Mouse (Mus musculus): Measurements from ENCODE around the gene Ccn2. TPM values are rescaled to one million over a fixed set of nuclear protein-coding genes. Genes with fewer than 3 reads are reported as not detected.

Ccn2 gene
- polyA plus RNA-seq, 1 experiment from 2014 or later: 14.7 TPM

DNA sequence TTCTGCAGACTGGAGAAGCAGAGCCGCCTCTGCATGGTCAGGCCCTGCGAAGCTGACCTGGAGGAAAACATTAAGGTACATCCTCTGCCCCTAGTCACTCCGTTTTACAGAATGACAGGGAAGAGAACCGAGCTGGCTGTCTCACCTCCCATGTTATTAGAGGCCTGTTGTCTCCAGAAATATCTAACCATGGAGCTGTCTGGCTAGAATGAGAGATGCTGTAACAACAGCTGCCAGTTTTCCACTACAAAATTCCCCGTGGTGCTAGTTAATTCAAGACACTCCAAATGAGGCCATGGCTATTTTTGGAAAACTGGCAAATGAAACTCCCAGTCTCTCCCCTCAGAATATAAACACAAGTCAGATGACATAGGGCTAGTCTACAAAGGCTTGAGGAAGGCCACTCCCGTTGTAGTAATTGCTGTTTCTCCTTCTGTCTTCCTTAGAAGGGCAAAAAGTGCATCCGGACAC, 1.7 kb downstream of the Ccn2 start:
- no peaks in the 10 kb centered on the region for H3K9me3 ChIP-seq (ENCODE audit: control insufficient read depth, low read length)
- peak overlapping the region; percentile 69 for H3K4me2 ChIP-seq (ENCODE audit: low read depth, low read length)
- H3K27me3 ChIP-seq (replicated peaks; ENCODE audit: control insufficient read depth, insufficient read depth, low read length): no peaks in the 10 kb centered on the region
- peak overlapping the region; percentile 82 for H3K9ac ChIP-seq (ENCODE audit: low read depth, low read length)
- peak overlapping the region; percentile 64 for H3K4me3 ChIP-seq (ENCODE audit: low read depth, low read length)
- peaks cover 28% of the 10 kb centered on the region for H3K4me1 ChIP-seq (ENCODE audit: control insufficient read depth, insufficient read depth, low read length)
- H3K36me3 ChIP-seq (ENCODE audit: control insufficient read depth, insufficient read depth, low read length): no peaks in the 10 kb centered on the region
- ATAC-seq (ENCODE audit: low read depth) (peak; percentile 19; the same call in 1 of the 2 replicates), DNase-seq (ENCODE audit: low spot score) (peak; percentile 87)
- peak overlapping the region; percentile 88 for H3K27ac ChIP-seq (replicated peaks; ENCODE audit: low read depth, low read length)
- WGBS: 42% methylated on average over 7 of the region's 7 CpGs

GRCm38 (mm10) chr10:24597789-24598188, 2.5 kb downstream of the Ccn2 start:
- H3K27ac ChIP-seq (replicated peaks; ENCODE audit: low read depth, low read length): no peak overlapping the region
- H3K27me3 ChIP-seq (replicated peaks; ENCODE audit: control insufficient read depth, insufficient read depth, low read length): no peaks in the 10 kb centered on the region
- DNase-seq (ENCODE audit: low spot score) (no peak), ATAC-seq (ENCODE audit: low read depth) (no peak)
- peak overlapping the region; percentile 64 for H3K4me3 ChIP-seq (ENCODE audit: low read depth, low read length)
- H3K9me3 ChIP-seq (ENCODE audit: control insufficient read depth, low read length): no peaks in the 10 kb centered on the region
- H3K4me2 ChIP-seq (ENCODE audit: low read depth, low read length): peak overlapping the region; percentile 69
- H3K36me3 ChIP-seq (ENCODE audit: control insufficient read depth, insufficient read depth, low read length): no peaks in the 10 kb centered on the region
- 71% methylated on average over 4 of the region's 4 CpGs for WGBS
- H3K4me1 ChIP-seq (ENCODE audit: control insufficient read depth, insufficient read depth, low read length): peaks cover 24% of the 10 kb centered on the region
- no peak overlapping the region for H3K9ac ChIP-seq (ENCODE audit: low read depth, low read length)

DNA sequence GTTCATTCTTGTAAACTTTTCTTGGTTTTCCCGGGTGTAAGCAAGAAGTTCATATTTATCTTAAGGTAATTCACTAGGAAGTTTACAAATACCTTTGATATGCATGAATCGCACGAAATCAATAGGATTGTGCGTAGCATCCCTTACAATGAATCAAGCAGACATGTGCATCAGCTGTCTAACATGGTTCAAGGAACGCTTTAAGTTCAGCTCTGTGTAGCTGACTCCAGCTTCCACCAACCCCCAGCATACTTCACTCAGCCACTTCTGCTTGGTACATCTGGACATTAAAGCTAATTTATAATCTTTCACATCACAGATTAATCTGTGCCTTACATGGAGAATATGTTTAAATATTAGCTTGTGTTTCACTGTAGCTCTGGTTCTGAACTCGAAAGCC, 3.5 kb downstream of the Ccn2 start:
- no peak for ATAC-seq (ENCODE audit: low read depth)
- H3K27me3 ChIP-seq (replicated peaks; ENCODE audit: control insufficient read depth, insufficient read depth, low read length): no peaks in the 10 kb centered on the region

DNA sequence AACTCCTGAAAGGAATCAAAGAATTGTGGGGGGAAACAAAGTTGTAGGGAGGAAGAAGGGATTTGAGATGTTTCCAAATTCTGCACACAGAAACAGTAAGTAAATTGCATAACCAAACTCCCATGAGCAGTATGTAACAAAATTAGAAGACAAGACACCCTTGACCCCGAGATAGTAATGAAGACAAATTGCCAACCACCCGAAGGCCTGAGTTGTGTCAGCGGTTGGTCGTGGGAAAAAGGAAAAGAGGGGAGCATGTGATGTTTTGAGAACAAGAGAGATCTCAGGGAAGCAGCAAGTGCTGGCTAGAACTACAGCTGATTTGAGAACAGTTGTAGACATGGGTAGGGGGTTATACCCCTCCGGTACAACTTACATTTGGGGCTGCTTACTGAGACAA, 4.6 kb downstream of the Ccn2 start:
- Histone ChIP-seq H3K27ac (replicated peaks; ENCODE audit: low read depth, low read length) (no peak overlapping the region), H3K27me3 (replicated peaks; ENCODE audit: control insufficient read depth, insufficient read depth, low read length) (no peaks in the 10 kb centered on the region), H3K4me3 (ENCODE audit: low read depth, low read length) (no peak overlapping the region), H3K9me3 (ENCODE audit: control insufficient read depth, low read length) (no peaks in the 10 kb centered on the region), H3K4me1 (ENCODE audit: control insufficient read depth, insufficient read depth, low read length) (peaks cover 10% of the 10 kb centered on the region), H3K9ac (ENCODE audit: low read depth, low read length) (no peak overlapping the region), H3K36me3 (ENCODE audit: control insufficient read depth, insufficient read depth, low read length) (no peaks in the 10 kb centered on the region), H3K4me2 (ENCODE audit: low read depth, low read length) (no peak overlapping the region)
- 76% methylated on average over 5 of the region's 5 CpGs for WGBS
- ATAC-seq (ENCODE audit: low read depth) (no peak), DNase-seq (ENCODE audit: low spot score) (no peak)

More for the DNA sequence above, 3.5 kb downstream of the Ccn2 start:
- Histone ChIP-seq H3K4me2 (ENCODE audit: low read depth, low read length) (peak overlapping the region; percentile 69; the same call in 1 of the 2 replicates), H3K9ac (ENCODE audit: low read depth, low read length) (no peak overlapping the region), H3K4me1 (ENCODE audit: control insufficient read depth, insufficient read depth, low read length) (peaks cover 16% of the 10 kb centered on the region), H3K27ac (replicated peaks; ENCODE audit: low read depth, low read length) (no peak overlapping the region), H3K36me3 (ENCODE audit: control insufficient read depth, insufficient read depth, low read length) (no peaks in the 10 kb centered on the region), H3K9me3 (ENCODE audit: control insufficient read depth, low read length) (no peaks in the 10 kb centered on the region), H3K4me3 (ENCODE audit: low read depth, low read length) (peak overlapping the region; percentile 64; the same call in 1 of the 2 replicates)
- WGBS: 88% methylated on average over 6 of the region's 6 CpGs
- DNase-seq (ENCODE audit: low spot score): no peak

DNA sequence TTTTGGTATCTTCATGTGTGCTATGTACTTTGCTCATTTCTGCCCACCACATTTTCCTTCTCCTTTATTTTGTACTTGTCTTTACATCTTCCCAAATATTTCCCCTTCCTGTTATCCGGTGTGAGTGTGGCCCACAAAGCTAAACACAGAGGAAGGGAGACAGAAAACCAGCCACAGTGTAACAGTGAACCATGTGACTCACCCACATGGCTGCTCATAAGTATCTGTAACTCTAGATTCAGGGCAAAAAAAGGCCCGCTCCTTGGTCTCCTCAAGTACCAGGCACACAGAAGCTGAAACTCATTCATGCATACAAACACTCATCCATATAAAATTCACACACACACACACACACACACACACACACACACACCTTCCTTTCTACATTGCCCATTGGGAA, 7.8 kb downstream of the Ccn2 start:
- 62% methylated on average over 2 of the region's 2 CpGs for WGBS
- Histone ChIP-seq H3K4me2 (ENCODE audit: low read depth, low read length) (no peak overlapping the region), H3K4me3 (ENCODE audit: low read depth, low read length) (no peak overlapping the region), H3K9ac (ENCODE audit: low read depth, low read length) (no peak overlapping the region), H3K27me3 (replicated peaks; ENCODE audit: control insufficient read depth, insufficient read depth, low read length) (no peaks in the 10 kb centered on the region), H3K9me3 (ENCODE audit: control insufficient read depth, low read length) (no peaks in the 10 kb centered on the region), H3K27ac (replicated peaks; ENCODE audit: low read depth, low read length) (no peak overlapping the region), H3K36me3 (ENCODE audit: control insufficient read depth, insufficient read depth, low read length) (no peaks in the 10 kb centered on the region), H3K4me1 (ENCODE audit: control insufficient read depth, insufficient read depth, low read length) (no peaks in the 10 kb centered on the region)
- ATAC-seq (ENCODE audit: low read depth): no peak; the same call in 1 of the 2 replicates
- no peak for DNase-seq (ENCODE audit: low spot score)

DNA sequence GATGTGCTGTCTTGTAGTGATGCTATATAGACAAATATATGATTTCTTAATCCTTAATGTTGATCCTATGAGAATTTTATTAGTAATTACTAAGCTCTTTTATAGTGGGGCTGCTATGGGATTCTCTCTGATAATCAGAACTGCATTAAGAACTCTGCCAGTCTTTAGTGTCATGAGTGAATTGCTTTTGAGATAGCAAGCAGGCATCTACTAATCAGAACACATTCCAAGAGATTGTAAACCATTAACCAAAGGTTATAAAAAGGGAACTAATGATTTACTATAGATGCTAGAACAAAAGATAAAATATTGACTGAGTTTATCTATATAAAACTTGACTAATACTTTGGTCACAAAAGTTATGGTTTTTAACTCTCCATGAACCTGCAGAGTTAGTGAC, 8.5 kb downstream of the Ccn2 start:
- ATAC-seq (ENCODE audit: low read depth) (no peak), DNase-seq (ENCODE audit: low spot score) (no peak)
- Histone ChIP-seq H3K36me3 (ENCODE audit: control insufficient read depth, insufficient read depth, low read length) (no peaks in the 10 kb centered on the region), H3K9me3 (ENCODE audit: control insufficient read depth, low read length) (no peaks in the 10 kb centered on the region), H3K27me3 (replicated peaks; ENCODE audit: control insufficient read depth, insufficient read depth, low read length) (no peaks in the 10 kb centered on the region), H3K4me2 (ENCODE audit: low read depth, low read length) (no peak overlapping the region), H3K27ac (replicated peaks; ENCODE audit: low read depth, low read length) (no peak overlapping the region), H3K9ac (ENCODE audit: low read depth, low read length) (no peak overlapping the region), H3K4me1 (ENCODE audit: control insufficient read depth, insufficient read depth, low read length) (no peaks in the 10 kb centered on the region), H3K4me3 (ENCODE audit: low read depth, low read length) (no peak overlapping the region)

DNA sequence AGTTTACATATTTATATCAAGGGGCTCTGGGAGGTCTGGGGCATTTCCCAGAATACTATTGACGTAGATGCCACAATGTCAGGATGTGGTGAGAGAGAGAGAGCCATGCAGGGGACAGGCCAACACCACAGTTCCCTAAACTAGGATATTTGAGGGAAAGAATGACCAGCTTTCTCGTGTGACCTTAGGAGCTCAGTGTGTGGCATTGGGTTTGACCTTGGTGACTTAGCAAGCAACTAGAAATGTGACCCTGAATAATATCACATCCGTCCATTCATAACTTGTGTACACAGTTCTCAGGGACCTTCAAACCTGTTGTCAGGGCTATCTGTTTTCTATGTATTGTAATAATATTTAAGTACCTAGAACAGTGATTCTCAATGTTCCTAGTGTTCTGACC, 13.9 kb downstream of the Ccn2 start:
- H3K9ac ChIP-seq (ENCODE audit: low read depth, low read length): no peak overlapping the region
- no peaks in the 10 kb centered on the region for H3K4me1 ChIP-seq (ENCODE audit: control insufficient read depth, insufficient read depth, low read length)
- no peak overlapping the region for H3K27ac ChIP-seq (replicated peaks; ENCODE audit: low read depth, low read length)
- no peak overlapping the region for H3K4me3 ChIP-seq (ENCODE audit: low read depth, low read length)
- no peaks in the 10 kb centered on the region for H3K36me3 ChIP-seq (ENCODE audit: control insufficient read depth, insufficient read depth, low read length)
- ATAC-seq (ENCODE audit: low read depth): no peak
- H3K27me3 ChIP-seq (replicated peaks; ENCODE audit: control insufficient read depth, insufficient read depth, low read length): no peaks in the 10 kb centered on the region
- WGBS: 89% methylated on average over 3 of the region's 3 CpGs
- DNase-seq (ENCODE audit: low spot score): no peak
- H3K9me3 ChIP-seq (ENCODE audit: control insufficient read depth, low read length): no peaks in the 10 kb centered on the region
- H3K4me2 ChIP-seq (ENCODE audit: low read depth, low read length): no peak overlapping the region

- H3K27ac ChIP-seq (replicated peaks; ENCODE audit: low read depth, low read length): no peak overlapping the region
- no peaks in the 10 kb centered on the region for H3K9me3 ChIP-seq (ENCODE audit: control insufficient read depth, low read length)
- H3K36me3 ChIP-seq (ENCODE audit: control insufficient read depth, insufficient read depth, low read length): no peaks in the 10 kb centered on the region
- no peaks in the 10 kb centered on the region for H3K27me3 ChIP-seq (replicated peaks; ENCODE audit: control insufficient read depth, insufficient read depth, low read length)
- no peak overlapping the region for H3K9ac ChIP-seq (ENCODE audit: low read depth, low read length)
- H3K4me1 ChIP-seq (ENCODE audit: control insufficient read depth, insufficient read depth, low read length): no peaks in the 10 kb centered on the region
- ATAC-seq (ENCODE audit: low read depth) (no peak), DNase-seq (ENCODE audit: low spot score) (no peak)
- 81% methylated on average over 9 of the region's 9 CpGs for WGBS
- no peak overlapping the region for H3K4me3 ChIP-seq (ENCODE audit: low read depth, low read length)
- no peak overlapping the region for H3K4me2 ChIP-seq (ENCODE audit: low read depth, low read length)
Observed at GRCm38 (mm10) chr10:24609766-24610165, 14.5 kb downstream of the Ccn2 start.

DNA sequence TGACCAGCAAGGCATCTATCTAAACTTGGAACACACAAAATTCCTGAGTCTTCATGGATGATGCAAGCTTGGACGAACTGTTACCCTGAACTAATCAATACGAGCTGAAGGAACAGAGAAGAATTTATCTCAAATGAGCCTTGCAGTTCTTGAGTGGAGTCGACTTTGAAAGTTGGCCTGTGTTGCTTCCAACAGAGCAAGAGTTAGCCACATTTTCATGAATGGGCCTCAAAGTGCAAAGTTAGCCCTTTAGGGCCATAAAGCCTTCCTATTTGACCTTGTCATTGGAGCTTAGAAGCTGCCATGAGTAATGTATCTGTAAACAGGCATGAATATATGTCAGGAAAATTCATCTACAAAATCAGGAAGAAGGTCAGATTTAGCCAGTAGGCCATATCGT, 19.5 kb downstream of the Ccn2 start:
- 87% methylated on average over 4 of the region's 4 CpGs for WGBS
- ATAC-seq (ENCODE audit: low read depth) (no peak), DNase-seq (ENCODE audit: low spot score) (no peak)
- H3K4me3 ChIP-seq (ENCODE audit: low read depth, low read length): no peak overlapping the region
- H3K9ac ChIP-seq (ENCODE audit: low read depth, low read length): no peak overlapping the region
- no peaks in the 10 kb centered on the region for H3K36me3 ChIP-seq (ENCODE audit: control insufficient read depth, insufficient read depth, low read length)
- H3K27ac ChIP-seq (replicated peaks; ENCODE audit: low read depth, low read length): no peak overlapping the region
- no peak overlapping the region for H3K4me2 ChIP-seq (ENCODE audit: low read depth, low read length)
- H3K9me3 ChIP-seq (ENCODE audit: control insufficient read depth, low read length): 0 out of 2 replicates have a peak, but pooled peaks cover 3% of the 10 kb centered on the region
- H3K27me3 ChIP-seq (replicated peaks; ENCODE audit: control insufficient read depth, insufficient read depth, low read length): no peaks in the 10 kb centered on the region
- H3K4me1 ChIP-seq (ENCODE audit: control insufficient read depth, insufficient read depth, low read length): no peaks in the 10 kb centered on the region
